Mouse (Mus musculus): ENCODE results near the gene Chtop. TPM values are rescaled to one million over a fixed set of nuclear protein-coding genes. Genes with fewer than 3 reads are reported as not detected.

The Chtop gene
- polyA plus RNA-seq, 1 experiment from 2014 or later = 98.2 TPM

DNA sequence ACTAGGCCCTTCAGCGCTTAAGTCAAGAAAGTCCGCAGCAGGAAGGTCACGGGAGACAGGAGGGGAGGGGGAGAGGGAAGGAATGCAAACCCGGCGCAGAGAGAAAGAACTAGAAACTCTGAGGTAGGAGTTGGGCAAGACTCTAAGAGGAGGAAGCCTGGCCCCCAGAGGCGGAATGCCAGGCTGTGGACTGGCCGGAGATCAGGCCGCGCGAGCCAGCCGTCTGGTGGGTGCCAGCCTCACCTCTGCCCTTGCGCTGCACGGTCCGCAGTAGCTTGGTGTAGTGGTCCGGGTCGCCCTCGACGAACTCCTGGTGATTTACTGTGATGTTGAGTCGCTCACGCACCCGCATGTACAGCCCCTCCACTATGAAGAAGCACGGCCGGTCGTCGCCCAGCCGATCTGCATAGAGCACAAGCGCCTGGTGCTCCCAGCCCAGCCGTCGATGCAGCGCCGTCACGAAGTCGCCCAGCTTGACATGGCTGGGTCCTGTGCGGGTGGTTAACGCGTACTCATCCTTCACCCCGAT, 44.7 kb downstream of the Chtop start:
- 11% methylated on average over 37 of the region's 37 CpGs for WGBS
- 0 out of 2 replicates have a peak, but pooled peaks have one; percentile 14 for ATAC-seq (ENCODE audit: insufficient number of reproducible peaks, insufficient read depth, low FRiP score, low read depth)
- H3K27me3 ChIP-seq (ENCODE audit: control insufficient read depth, insufficient read depth, low read length) = peaks cover 11% of the 10 kb centered on the region

GRCm38 (mm10) chr3:90462579-90462978, 46.7 kb downstream of the Chtop start:
- H3K9me3 ChIP-seq (ENCODE audit: control insufficient read depth, low read depth, low read length) = no peaks in the 10 kb centered on the region
- peaks cover 11% of the 10 kb centered on the region for H3K27me3 ChIP-seq (ENCODE audit: control insufficient read depth, insufficient read depth, low read length)
- H3K4me3 ChIP-seq (ENCODE audit: low read depth, low read length) = no peak overlapping the region
- H3K27ac ChIP-seq (ENCODE audit: low read length) = no peak overlapping the region
- no peak overlapping the region for H3K4me2 ChIP-seq (replicated peaks; ENCODE audit: low read depth, low read length)
- H3K4me1 ChIP-seq (ENCODE audit: control insufficient read depth, insufficient read depth, low read length) = peaks cover 4% of the 10 kb centered on the region; the same call in 1 of the 2 replicates
- H3K36me3 ChIP-seq (ENCODE audit: control insufficient read depth, insufficient read depth, low read length) = no peaks in the 10 kb centered on the region
- H3K9ac ChIP-seq (replicated peaks; ENCODE audit: low read depth, low read length) = no peak overlapping the region
- 26% methylated on average over 7 of the region's 7 CpGs for WGBS
- no peak for ATAC-seq (ENCODE audit: insufficient number of reproducible peaks, insufficient read depth, low FRiP score, low read depth)

More for the DNA sequence above, 44.7 kb downstream of the Chtop start:
- H3K4me1 ChIP-seq (ENCODE audit: control insufficient read depth, insufficient read depth, low read length) = peaks cover 4% of the 10 kb centered on the region; the same call in 1 of the 2 replicates
- H3K9ac ChIP-seq (replicated peaks; ENCODE audit: low read depth, low read length) = peak overlapping the region; percentile 33; the same call in 1 of the 2 replicates
- peak overlapping the region; percentile 95 for H3K4me2 ChIP-seq (replicated peaks; ENCODE audit: low read depth, low read length)
- H3K4me3 ChIP-seq (ENCODE audit: low read depth, low read length) = peak overlapping the region; percentile 52
- H3K27ac ChIP-seq (ENCODE audit: low read length) = no peak overlapping the region
- no peaks in the 10 kb centered on the region for H3K36me3 ChIP-seq (ENCODE audit: control insufficient read depth, insufficient read depth, low read length)
- H3K9me3 ChIP-seq (ENCODE audit: control insufficient read depth, low read depth, low read length) = no peaks in the 10 kb centered on the region

DNA sequence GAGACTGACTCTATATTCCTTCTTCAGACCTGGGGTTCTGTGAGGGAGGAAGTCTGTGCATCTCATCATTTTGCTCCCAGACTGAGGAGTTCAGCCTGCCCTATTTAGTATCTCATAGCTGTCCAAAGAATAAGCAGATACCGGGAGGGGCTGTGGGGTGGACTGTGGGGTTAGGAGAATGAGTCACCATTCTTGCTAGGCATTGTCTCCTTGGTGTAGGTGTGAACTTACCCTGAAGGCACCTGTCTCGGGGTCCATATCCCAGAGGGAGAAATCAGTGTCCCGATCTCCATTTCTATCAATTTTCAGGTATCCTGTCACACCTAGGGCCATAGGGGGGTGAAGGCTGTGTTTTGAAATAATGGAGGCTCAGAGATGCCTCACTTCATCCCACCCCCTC, 47.4 kb downstream of the Chtop start:
- WGBS = 88% methylated on average over 3 of the region's 3 CpGs
- Histone ChIP-seq H3K9me3 (ENCODE audit: control insufficient read depth, low read depth, low read length) (no peaks in the 10 kb centered on the region), H3K36me3 (ENCODE audit: control insufficient read depth, insufficient read depth, low read length) (no peaks in the 10 kb centered on the region), H3K4me3 (ENCODE audit: low read depth, low read length) (no peak overlapping the region), H3K27ac (ENCODE audit: low read length) (no peak overlapping the region), H3K4me1 (ENCODE audit: control insufficient read depth, insufficient read depth, low read length) (peaks cover 4% of the 10 kb centered on the region; the same call in 1 of the 2 replicates), H3K9ac (replicated peaks; ENCODE audit: low read depth, low read length) (no peak overlapping the region), H3K27me3 (ENCODE audit: control insufficient read depth, insufficient read depth, low read length) (peaks cover 11% of the 10 kb centered on the region), H3K4me2 (replicated peaks; ENCODE audit: low read depth, low read length) (no peak overlapping the region)
- no peak for ATAC-seq (ENCODE audit: insufficient number of reproducible peaks, insufficient read depth, low FRiP score, low read depth)

DNA sequence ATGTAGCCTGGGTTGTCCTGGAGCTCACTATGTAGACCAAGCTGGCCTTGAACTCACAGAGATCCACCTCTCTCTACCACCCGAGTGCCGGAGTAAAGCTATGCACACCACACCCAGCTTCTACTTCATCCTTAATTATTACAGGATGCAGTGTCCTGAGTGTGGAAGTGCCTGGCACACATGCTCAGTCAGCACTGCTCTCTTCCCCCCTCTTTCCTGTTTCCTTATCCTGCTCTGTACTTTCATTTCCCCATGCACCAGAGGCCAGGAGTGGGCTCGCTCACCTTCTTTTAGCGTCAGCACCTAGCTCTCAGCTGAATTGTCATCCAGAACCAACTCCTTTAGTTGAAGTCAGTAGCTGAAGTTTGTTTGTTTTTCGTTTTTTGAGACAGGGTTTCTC, 49.0 kb downstream of the Chtop start:
- Histone ChIP-seq H3K36me3 (ENCODE audit: control insufficient read depth, insufficient read depth, low read length) (no peaks in the 10 kb centered on the region), H3K27me3 (ENCODE audit: control insufficient read depth, insufficient read depth, low read length) (peaks cover 9% of the 10 kb centered on the region), H3K4me1 (ENCODE audit: control insufficient read depth, insufficient read depth, low read length) (peaks cover 3% of the 10 kb centered on the region; the same call in 1 of the 2 replicates), H3K27ac (ENCODE audit: low read length) (no peak overlapping the region), H3K4me3 (ENCODE audit: low read depth, low read length) (no peak overlapping the region), H3K9me3 (ENCODE audit: control insufficient read depth, low read depth, low read length) (no peaks in the 10 kb centered on the region), H3K4me2 (replicated peaks; ENCODE audit: low read depth, low read length) (no peak overlapping the region), H3K9ac (replicated peaks; ENCODE audit: low read depth, low read length) (no peak overlapping the region)
- ATAC-seq (ENCODE audit: insufficient number of reproducible peaks, insufficient read depth, low FRiP score, low read depth) = no peak
- 76% methylated on average over 5 of the region's 5 CpGs for WGBS

DNA sequence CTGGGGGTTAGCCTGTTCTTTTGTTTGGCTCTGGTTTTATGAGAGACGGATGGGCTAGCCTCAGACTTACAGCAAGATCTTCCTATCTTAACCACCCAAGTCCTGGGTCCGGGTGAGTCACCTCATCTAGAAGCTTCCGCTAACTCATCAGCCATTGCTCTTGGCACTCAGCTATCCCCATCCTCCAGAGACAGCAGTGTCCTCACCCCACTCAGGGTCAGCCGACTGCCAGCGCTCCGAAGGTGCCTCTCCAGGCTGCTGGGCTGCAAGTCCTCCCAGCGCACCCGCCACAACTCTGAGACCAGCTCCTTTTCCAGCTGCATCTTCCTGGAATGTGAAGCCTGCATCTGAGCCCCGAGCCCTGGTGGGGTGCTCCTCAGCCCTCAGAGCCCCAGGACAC, 49.6 kb downstream of the Chtop start:
- ATAC-seq (ENCODE audit: insufficient number of reproducible peaks, insufficient read depth, low FRiP score, low read depth) = no peak
- no peak overlapping the region for H3K4me2 ChIP-seq (replicated peaks; ENCODE audit: low read depth, low read length)

DNA sequence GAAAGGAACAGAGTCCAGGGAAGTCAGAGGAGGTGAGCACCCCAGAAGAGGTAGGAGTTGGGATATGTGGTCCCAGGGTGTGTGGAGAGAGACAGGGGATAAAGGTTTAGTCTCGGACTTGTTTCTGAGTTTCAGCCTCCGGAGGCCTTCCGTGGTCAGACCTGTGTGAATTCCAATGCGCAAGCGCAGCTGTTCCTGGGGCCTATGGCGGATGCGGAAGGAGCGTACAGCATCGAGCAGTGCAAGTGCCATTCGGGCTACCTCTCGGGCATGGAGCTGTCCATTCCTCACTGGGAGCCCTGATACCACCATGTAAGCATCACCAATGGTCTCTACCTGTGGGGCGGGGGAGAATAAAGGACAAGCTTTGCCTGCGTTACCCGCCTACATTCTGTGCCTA, 54.4 kb downstream of the Chtop start:
- Histone ChIP-seq H3K4me3 (ENCODE audit: low read depth, low read length) (no peak overlapping the region), H3K27ac (ENCODE audit: low read length) (no peak overlapping the region), H3K9me3 (ENCODE audit: control insufficient read depth, low read depth, low read length) (no peaks in the 10 kb centered on the region), H3K4me2 (replicated peaks; ENCODE audit: low read depth, low read length) (no peak overlapping the region), H3K4me1 (ENCODE audit: control insufficient read depth, insufficient read depth, low read length) (no peaks in the 10 kb centered on the region), H3K36me3 (ENCODE audit: control insufficient read depth, insufficient read depth, low read length) (no peaks in the 10 kb centered on the region), H3K9ac (replicated peaks; ENCODE audit: low read depth, low read length) (no peak overlapping the region), H3K27me3 (ENCODE audit: control insufficient read depth, insufficient read depth, low read length) (no peaks in the 10 kb centered on the region)
- no peak for ATAC-seq (ENCODE audit: insufficient number of reproducible peaks, insufficient read depth, low FRiP score, low read depth)
- 88% methylated on average over 14 of the region's 14 CpGs for WGBS

More for the DNA sequence above, 49.6 kb downstream of the Chtop start:
- no peaks in the 10 kb centered on the region for H3K36me3 ChIP-seq (ENCODE audit: control insufficient read depth, insufficient read depth, low read length)
- peaks cover 7% of the 10 kb centered on the region for H3K27me3 ChIP-seq (ENCODE audit: control insufficient read depth, insufficient read depth, low read length)
- 86% methylated on average over 9 of the region's 9 CpGs for WGBS
- H3K9ac ChIP-seq (replicated peaks; ENCODE audit: low read depth, low read length) = no peak overlapping the region
- H3K9me3 ChIP-seq (ENCODE audit: control insufficient read depth, low read depth, low read length) = no peaks in the 10 kb centered on the region
- H3K27ac ChIP-seq (ENCODE audit: low read length) = no peak overlapping the region
- no peak overlapping the region for H3K4me3 ChIP-seq (ENCODE audit: low read depth, low read length)
- H3K4me1 ChIP-seq (ENCODE audit: control insufficient read depth, insufficient read depth, low read length) = no peaks in the 10 kb centered on the region

DNA sequence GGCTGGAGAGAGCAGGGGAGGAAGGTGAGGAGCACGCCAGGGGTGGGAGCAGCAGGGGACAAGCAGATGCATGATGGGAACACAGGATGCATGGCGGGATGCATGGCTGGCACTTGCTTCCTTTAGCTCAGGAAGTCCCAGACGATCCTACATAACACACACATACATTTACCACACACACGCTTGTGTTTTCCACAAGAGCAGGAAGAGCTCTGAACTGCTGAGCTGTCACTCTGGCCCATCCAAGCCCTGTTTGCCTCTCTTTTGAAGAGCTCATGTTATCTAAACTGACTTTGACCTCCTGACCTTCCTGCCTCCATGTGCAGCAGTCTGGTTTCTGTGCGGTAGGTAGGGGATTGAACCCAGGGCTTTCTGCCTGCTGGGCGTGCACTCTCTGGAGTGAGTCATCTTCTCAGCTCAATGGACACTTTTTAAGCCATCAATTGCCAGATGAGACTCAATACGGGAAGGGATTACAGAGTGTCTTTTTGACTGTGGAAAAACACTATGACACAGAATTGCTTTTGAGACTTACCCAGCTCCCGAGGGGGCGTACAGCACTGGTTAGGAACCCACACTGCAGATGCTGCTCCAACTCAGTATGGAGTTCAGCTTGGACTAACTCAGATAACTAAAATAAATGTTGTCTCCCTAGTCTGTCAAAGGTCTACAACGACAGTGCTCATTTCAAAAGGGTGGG, 57.8 kb downstream of the Chtop start:
- no peak overlapping the region for H3K4me3 ChIP-seq (ENCODE audit: low read depth, low read length)
- H3K4me1 ChIP-seq (ENCODE audit: control insufficient read depth, insufficient read depth, low read length) = peaks cover 7% of the 10 kb centered on the region
- no peak overlapping the region for H3K9ac ChIP-seq (replicated peaks; ENCODE audit: low read depth, low read length)
- no peak for ATAC-seq (ENCODE audit: insufficient number of reproducible peaks, insufficient read depth, low FRiP score, low read depth)
- no peaks in the 10 kb centered on the region for H3K36me3 ChIP-seq (ENCODE audit: control insufficient read depth, insufficient read depth, low read length)
- H3K9me3 ChIP-seq (ENCODE audit: control insufficient read depth, low read depth, low read length) = no peaks in the 10 kb centered on the region
- no peak overlapping the region for H3K4me2 ChIP-seq (replicated peaks; ENCODE audit: low read depth, low read length)
- no peaks in the 10 kb centered on the region for H3K27me3 ChIP-seq (ENCODE audit: control insufficient read depth, insufficient read depth, low read length)
- 35% methylated on average over 10 of the region's 10 CpGs for WGBS
- H3K27ac ChIP-seq (ENCODE audit: low read length) = no peak overlapping the region

DNA sequence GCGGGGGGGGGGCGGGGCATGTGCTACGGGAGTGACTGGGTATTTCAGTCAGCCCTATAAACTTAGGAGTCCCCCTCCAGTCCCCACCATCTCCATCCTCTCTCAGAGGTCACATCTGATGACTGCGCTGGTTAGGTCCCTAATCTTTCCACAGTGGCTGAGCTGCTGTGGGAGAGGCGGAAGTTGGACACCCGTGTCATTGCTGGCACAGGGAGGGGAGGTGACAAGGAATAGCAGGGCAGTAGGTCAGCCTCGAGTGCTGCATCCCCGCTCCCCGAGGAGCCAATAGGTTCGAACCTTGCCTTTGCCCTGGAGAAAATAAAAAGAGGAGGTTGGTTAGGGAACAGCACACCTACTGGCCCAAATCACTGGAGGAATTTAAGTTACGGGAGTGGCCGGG, 58.4 kb downstream of the Chtop start:
- no peak overlapping the region for H3K4me3 ChIP-seq (ENCODE audit: low read depth, low read length)

More for the DNA sequence above, 58.4 kb downstream of the Chtop start:
- Histone ChIP-seq H3K9ac (replicated peaks; ENCODE audit: low read depth, low read length) (no peak overlapping the region), H3K36me3 (ENCODE audit: control insufficient read depth, insufficient read depth, low read length) (no peaks in the 10 kb centered on the region), H3K27ac (ENCODE audit: low read length) (no peak overlapping the region), H3K27me3 (ENCODE audit: control insufficient read depth, insufficient read depth, low read length) (no peaks in the 10 kb centered on the region), H3K4me2 (replicated peaks; ENCODE audit: low read depth, low read length) (no peak overlapping the region), H3K4me1 (ENCODE audit: control insufficient read depth, insufficient read depth, low read length) (peaks cover 9% of the 10 kb centered on the region), H3K9me3 (ENCODE audit: control insufficient read depth, low read depth, low read length) (no peaks in the 10 kb centered on the region)
- no peak for ATAC-seq (ENCODE audit: insufficient number of reproducible peaks, insufficient read depth, low FRiP score, low read depth)
- WGBS = 30% methylated on average over 12 of the region's 12 CpGs

All from stomach, embryonic 14.5 days (tissue).